Mouse (Mus musculus): ENCODE measurements at regions not wholly inside any gene's neighbourhood (a gene's known extent, or its start where the extent isn't known, plus 50 kb on each side); places are given as distances from the start of the nearest gene placed in this dataset.

- DNase-seq: no peak
Measured at GRCm38 (mm10) chr3:17796766-17797165, 151.4 kb upstream of the Cypt12 start.

DNA sequence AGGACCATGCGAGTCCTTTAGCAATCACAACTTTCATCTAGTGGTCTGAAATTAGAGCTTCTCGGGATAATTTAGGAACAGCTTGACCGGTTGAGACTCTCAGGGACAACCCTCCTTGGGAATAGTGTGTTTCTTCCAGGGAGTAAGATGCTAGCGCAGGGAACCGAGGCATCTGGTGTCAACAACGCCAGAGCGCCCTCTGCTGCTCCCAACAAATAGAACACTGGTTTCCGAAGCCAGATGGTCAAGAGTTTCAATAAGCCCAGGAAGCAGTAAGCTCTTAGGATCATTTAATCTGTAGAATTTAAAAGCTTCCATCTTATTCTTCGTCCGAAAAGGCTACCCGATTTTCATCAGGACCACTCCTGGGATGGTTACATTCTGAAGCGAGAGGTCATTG, 149.8 kb upstream of the Cypt12 start:
- DNase-seq: no peak

DNA sequence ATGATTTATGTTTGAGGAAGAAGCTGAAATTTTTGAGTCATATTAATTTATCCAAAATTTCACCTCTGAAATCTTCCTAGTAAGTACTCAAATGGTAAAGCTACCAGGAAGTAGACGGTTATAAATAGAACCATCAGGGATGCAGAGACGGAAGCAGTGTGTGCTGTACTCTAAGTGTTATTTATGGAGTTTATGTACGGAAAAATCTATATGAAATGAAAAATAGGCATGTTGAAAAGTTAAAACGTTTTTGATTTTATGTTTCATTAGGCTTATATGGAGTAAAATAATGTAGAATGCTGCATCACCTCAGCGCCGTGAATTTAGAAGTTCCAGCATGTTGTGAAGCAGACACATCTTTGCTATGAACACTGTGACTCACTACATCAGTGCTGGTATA, 149.1 kb upstream of the Cypt12 start:
- no peak for DNase-seq

GRCm38 (mm10) chr3:17800810-17801209, 147.4 kb upstream of the Cypt12 start:
- DNase-seq: no peak

DNA sequence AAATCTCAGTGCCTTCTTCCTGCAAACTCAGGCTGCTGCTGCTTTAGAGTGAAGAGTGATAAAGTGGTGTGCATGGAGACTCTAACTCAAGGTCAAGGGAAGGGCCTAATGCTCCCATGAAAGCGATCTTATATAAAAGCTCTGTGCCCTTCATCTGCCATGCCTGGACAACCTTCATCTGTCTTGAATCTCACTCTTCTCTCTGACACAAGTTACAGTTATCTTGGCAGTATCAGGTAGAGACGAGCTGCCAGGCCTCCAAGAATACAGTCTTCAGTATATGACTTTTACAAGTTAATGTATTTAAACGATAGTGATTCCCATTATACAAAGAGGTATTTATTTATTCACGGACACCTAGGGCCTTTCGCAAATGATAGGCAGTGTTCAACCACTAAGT, 146.7 kb upstream of the Cypt12 start:
- no peak for DNase-seq

DNA sequence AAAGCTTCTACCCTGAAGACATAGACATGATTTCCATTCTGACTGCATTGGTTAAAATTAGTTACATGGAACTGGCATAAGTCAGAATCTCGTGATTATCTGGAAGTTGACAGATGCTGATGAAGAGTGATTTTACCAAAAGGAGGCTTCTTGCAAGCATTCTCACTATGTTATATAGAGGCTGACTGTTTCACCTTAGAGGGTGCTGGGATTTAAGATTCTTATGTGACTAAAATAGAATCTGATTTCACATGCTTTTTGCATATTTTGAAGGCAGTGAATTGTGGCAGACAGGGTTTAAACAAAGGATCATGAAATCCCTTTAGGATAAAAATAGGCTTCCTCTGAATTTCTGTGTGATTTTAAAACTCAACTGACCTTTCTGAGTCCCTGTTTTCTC, 143.0 kb upstream of the Cypt12 start:
- no peak for DNase-seq

GRCm38 (mm10) chr3:17811290-17811689, 136.9 kb upstream of the Cypt12 start:
- no peak for DNase-seq

DNA sequence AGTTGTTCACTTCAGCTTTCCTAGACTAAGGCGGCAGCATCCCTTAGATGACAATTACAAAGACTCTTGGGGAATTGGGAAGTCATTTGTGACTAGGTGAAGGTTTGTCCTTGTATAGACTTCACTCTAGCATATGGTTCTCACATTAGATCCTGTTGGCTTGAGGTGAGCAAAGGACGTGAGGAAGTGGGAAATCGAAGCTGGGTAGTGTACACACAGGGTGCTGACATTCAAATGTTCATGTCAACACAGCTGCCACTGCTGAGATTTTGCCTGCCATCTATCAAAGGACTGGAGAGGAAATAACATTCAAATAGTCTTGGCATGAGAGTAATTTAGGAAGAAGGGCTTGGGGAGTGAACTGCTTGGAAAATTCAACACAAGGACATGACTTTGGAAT, 124.0 kb upstream of the Cypt12 start:
- no peak for DNase-seq

DNA sequence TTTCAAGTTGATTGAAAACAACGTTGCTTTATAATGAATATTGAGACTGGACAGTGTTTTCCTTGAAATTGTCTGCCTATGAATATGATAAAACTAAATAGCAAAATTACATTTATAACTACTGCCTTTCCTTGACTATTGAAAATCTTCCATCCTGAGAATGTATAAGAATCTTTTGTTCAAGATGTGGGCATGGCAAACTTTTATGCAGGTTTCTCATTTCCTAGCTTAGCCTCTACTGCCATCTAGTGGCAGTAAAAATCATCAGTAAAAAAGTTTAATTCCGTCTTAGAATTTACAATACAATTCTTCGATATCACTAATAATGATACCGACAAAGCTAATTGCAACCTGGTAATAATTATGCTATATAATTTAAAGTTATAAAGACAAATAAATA, 123.5 kb upstream of the Cypt12 start:
- no peak for DNase-seq

DNA sequence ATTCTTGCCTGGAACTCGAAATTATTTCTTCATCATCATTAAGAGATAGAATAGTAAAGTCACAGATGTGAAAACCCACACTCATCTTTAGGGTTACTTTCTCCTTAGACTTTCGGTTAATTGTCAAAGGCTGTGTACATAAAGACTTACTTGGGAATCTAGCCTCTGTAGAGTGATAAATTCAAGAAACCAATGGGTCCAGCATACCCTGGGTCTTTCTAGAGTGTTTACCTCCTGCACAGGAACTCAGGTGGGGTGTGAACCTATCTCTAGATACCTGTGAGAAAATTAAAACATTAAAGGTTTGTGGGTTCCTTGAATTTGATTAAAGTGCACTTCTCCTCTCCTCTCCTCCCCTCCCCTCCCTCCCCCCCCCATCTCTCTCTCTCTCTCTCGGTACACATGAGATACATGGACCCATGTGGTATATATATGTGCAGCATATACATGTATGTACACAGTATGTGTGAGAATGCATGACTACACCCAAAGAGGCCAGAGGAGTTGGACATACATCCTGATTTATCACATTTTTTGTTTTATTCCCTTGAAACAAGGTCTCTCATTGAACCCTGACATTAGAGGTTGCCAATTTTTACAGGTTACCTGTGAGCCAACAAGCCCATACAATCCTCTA, 122.8 kb upstream of the Cypt12 start:
- no peak for DNase-seq

- DNase-seq: peak in 1 of 2 experiments; percentile 16
Measured at GRCm38 (mm10) chr3:17834706-17835105, 113.5 kb upstream of the Cypt12 start.

GRCm38 (mm10) chr3:17847609-17848008, 100.6 kb upstream of the Cypt12 start:
- no peak for DNase-seq

DNA sequence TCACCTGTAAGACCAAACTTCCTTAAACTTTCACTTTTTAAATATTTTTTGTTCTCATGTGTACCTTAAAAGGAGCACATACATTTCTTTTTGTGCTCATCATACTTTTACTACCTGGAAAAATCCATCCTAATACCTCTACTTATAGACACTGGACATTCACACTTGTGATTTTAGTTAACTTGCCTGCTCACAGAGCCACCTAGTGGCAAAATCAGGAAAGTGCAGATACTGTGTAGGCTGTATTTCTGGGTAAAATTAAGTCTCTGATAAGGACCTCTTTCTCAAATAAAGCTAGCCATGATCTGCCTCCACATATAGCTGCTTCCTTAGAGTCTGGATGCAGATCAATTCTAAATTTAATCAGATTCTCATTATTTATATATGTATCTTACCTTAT, 100.0 kb upstream of the Cypt12 start:
- no peak for DNase-seq

GRCm38 (mm10) chr3:17862367-17862766, 85.8 kb upstream of the Cypt12 start:
- DNase-seq: no peak

DNA sequence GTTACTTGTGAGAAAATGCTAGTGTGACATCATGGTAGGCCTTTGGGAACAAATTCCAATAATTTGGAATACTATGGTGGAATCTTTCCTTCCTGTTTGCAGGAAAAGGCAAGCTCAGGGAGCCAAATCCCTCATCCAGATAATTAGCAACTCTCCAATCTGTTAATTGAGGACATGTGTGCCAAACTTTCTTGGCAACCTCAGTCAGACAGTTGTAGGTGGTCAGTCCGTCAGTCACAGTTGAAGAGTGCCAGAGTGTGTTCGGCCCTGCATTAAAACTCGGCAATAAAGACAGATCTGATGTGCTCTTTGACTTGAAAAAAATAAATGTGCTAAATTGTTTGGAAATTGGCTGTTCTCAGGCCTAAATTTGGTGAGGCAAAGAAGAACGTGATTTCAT, 83.1 kb upstream of the Cypt12 start:
- DNase-seq: no peak

GRCm38 (mm10) chr3:17870895-17871482, 77.2 kb upstream of the Cypt12 start:
- DNase-seq: no peak

- DNase-seq: no peak
Measured at GRCm38 (mm10) chr3:17895869-17896268, 52.3 kb upstream of the Cypt12 start.

DNA sequence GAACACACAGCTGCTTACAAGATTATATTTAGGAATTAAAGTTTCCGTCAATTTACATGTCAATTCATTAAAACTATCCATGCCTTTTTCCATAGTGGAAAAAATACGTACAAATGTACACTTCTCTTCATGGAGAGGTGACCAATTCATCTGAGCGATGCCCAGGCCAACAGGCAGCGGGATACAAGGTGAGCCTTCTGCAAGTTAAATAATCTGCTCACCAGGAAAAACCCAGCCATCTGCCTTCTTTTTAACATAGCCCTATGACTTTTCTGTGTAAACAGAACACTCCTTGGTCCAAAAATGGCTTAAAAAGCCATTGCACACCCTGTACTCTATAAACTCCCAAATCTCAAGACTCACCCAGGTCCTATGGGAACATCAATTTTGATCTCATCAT, 51.5 kb upstream of the Cypt12 start:
- DNase-seq: no peak

All from spleen, adult 18-20 months (tissue).